Mouse (Mus musculus) embryonic facial prominence, embryonic 11.5 days (tissue): ENCODE data around the gene Tram2. TPM values are rescaled to one million over a fixed set of nuclear protein-coding genes. Genes with fewer than 3 reads are reported as not detected.

Experiments
- ATAC-seq: fragments of 200-750 bp; cut with Nextera tagmentation; replicated peaks from 2 replicates; pipeline ENCODE4 v1.8.0; 2017; ENCODE audit warnings: low read depth; ENCODE audit not compliant: insufficient number of reproducible peaks, low FRiP score, low TSS enrichment
- DNase-seq: peaks from one replicate; pipeline ENCODE4 v3.0.0-alpha.2; 2015; ENCODE audit warnings: low spot score
- H3K27ac ChIP-seq: fragments of 300-500 bp; sonication (generic); replicated peaks from 2 replicates; pipeline ENCODE4 v1.5.1; 2014; ENCODE audit warnings: mild to moderate bottlenecking, low read depth, low read length, control low read depth
- H3K27me3 ChIP-seq: fragments of 300-500 bp; sonication (generic); 2 replicates; pipeline ENCODE4 v1.6.1; 2014; ENCODE audit warnings: mild to moderate bottlenecking, low read length, moderate library complexity, mixed read lengths; ENCODE audit not compliant: control insufficient read depth, insufficient read depth
- H3K36me3 ChIP-seq: fragments of 300-500 bp; sonication (generic); replicated peaks from 2 replicates; pipeline ENCODE4 v1.6.1; 2014; ENCODE audit warnings: low read depth, mild to moderate bottlenecking, low read length, moderate library complexity, mixed read lengths; ENCODE audit not compliant: control insufficient read depth, insufficient read depth
- H3K4me1 ChIP-seq: fragments of 300-500 bp; sonication (generic); 2 replicates; pipeline ENCODE4 v1.6.1; 2014; ENCODE audit warnings: low read length, mixed read lengths; ENCODE audit not compliant: control insufficient read depth, insufficient read depth
- H3K4me2 ChIP-seq: fragments of 300-500 bp; sonication (generic); 2 replicates; pipeline ENCODE4 v1.6.1; 2014; ENCODE audit warnings: low read depth, mild to moderate bottlenecking, control low read depth, low read length, moderate library complexity
- H3K4me3 ChIP-seq: fragments of 300-500 bp; sonication (generic); 2 replicates; pipeline ENCODE4 v1.5.1; 2014; ENCODE audit warnings: low read depth, low read length, control low read depth
- H3K9ac ChIP-seq: fragments of 300-500 bp; sonication (generic); replicated peaks from 2 replicates; pipeline ENCODE4 v1.6.1; 2014; ENCODE audit warnings: mild to moderate bottlenecking, control low read depth, low read length
- H3K9me3 ChIP-seq: fragments of 300-500 bp; sonication (generic); replicated peaks from 2 replicates; pipeline ENCODE4 v1.6.1; 2016; ENCODE audit warnings: mild to moderate bottlenecking, low read length, inconsistent platforms, mixed read lengths; ENCODE audit not compliant: control insufficient read depth
- WGBS: fragments of 180-500 bp; shearing (Covaris S2); extraction: QIAGEN DNeasy Blood & Tissue Kit; methylation state at CpG from one replicate; pipeline ENCODE4 v1.1.7; 2014; 5-methylcytosine and 5-hydroxymethylcytosine counted together
- polyA plus RNA-seq: library from polyadenylated mRNA; unstranded; fragments of >200 nt; fragmentation: Nextera tagmentation; extraction: Ambion mirVana; gene quantifications from 2 replicates; pipeline ENCODE4 v1.2.1, GENCODE M21; 2014

Tram2 gene
- polyA plus RNA-seq, 1 experiment from 2014 or later, result 9.0 TPM

DNA sequence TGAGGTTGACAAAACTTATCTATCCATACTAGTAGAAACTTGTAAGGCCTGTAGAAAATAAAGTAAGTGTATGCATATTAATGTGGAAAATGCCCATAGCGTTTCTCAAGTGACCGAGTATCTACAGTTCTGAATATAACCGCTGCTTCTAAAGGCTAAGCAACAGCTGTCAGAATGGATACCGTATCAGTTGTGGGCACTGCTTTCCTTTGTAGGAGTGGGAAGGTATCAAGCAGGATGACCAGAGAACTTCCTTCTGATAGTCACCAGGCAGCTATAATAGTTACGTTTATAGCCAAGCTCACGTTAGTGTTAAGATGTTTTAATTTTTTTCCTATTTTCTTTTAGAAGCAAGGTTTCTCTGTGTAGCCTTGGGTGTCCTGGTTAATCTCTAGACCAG lies 105.6 kb downstream of the Tram2 start:
- no peak overlapping the region for H3K4me3 ChIP-seq
- no peaks in the 10 kb centered on the region for H3K9me3 ChIP-seq
- ATAC-seq, result no peak
- no peak overlapping the region for H3K9ac ChIP-seq
- no peaks in the 10 kb centered on the region for H3K27me3 ChIP-seq
- H3K27ac ChIP-seq, result no peak overlapping the region
- no peaks in the 10 kb centered on the region for H3K36me3 ChIP-seq
- 94% methylated on average over 6 of the region's 6 CpGs for WGBS
- no peak overlapping the region for H3K4me2 ChIP-seq
- no peak for DNase-seq
- no peaks in the 10 kb centered on the region for H3K4me1 ChIP-seq

DNA sequence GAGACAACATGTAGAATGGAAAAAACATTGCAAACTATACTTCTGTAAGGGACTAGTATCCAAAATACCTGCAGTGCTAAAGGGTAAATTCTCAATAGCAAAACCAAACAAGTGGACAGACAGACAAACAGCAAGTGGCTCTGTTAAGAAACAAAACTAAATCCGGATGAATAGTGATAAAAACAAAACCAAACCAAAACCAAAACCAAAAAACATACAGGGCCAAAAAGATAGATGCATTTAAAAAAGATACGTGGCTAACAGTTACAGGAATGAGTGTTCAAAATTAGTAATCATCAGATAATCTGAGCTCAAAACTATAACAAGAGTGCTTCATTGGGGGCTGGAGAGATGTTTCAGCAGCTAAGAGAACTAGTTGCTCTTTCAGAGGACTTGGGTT lies 109.4 kb downstream of the Tram2 start:
- 84% methylated on average over 2 of the region's 2 CpGs for WGBS
- no peak overlapping the region for H3K27ac ChIP-seq
- no peaks in the 10 kb centered on the region for H3K4me1 ChIP-seq
- DNase-seq (no peak), ATAC-seq (no peak)
- no peaks in the 10 kb centered on the region for H3K9me3 ChIP-seq
- no peaks in the 10 kb centered on the region for H3K27me3 ChIP-seq
- no peak overlapping the region for H3K4me3 ChIP-seq
- no peaks in the 10 kb centered on the region for H3K36me3 ChIP-seq
- no peak overlapping the region for H3K4me2 ChIP-seq
- no peak overlapping the region for H3K9ac ChIP-seq

DNA sequence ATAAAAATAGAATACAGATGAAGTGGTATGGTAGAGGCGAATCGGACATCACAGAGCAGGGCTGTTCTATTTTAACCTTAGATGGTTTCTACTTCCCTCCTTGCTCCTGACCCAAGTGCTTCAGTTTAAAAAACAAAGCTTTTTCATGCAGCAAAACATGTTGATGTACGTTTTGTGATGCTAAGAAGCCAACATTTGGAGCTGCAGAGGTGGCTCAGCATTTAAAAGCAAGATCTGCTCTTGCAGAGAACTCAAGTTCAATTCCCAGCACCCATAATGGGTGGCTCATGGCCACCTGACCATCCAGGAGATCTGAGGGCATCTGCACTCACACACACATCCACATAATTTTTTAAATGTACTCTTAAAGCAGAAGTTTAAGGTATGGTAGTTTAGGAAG lies 124.2 kb downstream of the Tram2 start:
- ATAC-seq, result no peak
- H3K4me1 ChIP-seq, result no peaks in the 10 kb centered on the region
- H3K27ac ChIP-seq, result no peak overlapping the region
- DNase-seq, result no peak
- no peak overlapping the region for H3K9ac ChIP-seq
- H3K4me2 ChIP-seq, result no peak overlapping the region
- no peak overlapping the region for H3K4me3 ChIP-seq
- H3K27me3 ChIP-seq, result no peaks in the 10 kb centered on the region
- no peaks in the 10 kb centered on the region for H3K9me3 ChIP-seq
- WGBS, result 75% methylated on average over 3 of the region's 3 CpGs
- H3K36me3 ChIP-seq, result no peaks in the 10 kb centered on the region

DNA sequence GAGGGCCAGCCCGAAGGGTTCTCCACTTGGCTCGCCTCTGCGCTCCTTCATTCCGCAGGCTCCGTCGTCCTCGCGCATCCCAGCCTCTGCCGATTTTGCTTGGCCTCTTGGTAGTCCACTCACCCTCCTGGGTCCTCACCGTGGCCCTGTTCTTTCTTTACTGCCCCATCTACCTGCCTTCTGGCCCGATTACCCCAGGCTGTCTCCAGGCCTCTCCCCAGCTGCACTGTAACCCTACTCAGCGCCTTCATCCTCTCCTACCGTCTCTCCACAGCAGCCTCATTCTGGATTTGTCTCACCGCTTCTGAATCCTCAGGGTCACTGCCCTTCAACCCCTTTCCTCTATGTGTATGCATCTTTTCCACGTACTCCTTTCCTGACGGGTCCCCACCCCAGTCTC lies 127.2 kb downstream of the Tram2 start:
- no peak overlapping the region for H3K27ac ChIP-seq
- DNase-seq (no peak), ATAC-seq (no peak; the same call in 1 of the 2 replicates)
- peak overlapping the region; percentile 47 for H3K4me2 ChIP-seq
- H3K4me1 ChIP-seq, result no peaks in the 10 kb centered on the region
- H3K9me3 ChIP-seq, result no peaks in the 10 kb centered on the region
- H3K27me3 ChIP-seq, result no peaks in the 10 kb centered on the region
- WGBS, result 2% methylated on average over 16 of the region's 16 CpGs
- H3K36me3 ChIP-seq, result no peaks in the 10 kb centered on the region
- H3K4me3 ChIP-seq, result peak overlapping the region; percentile 34
- H3K9ac ChIP-seq, result peak overlapping the region; percentile 52

DNA sequence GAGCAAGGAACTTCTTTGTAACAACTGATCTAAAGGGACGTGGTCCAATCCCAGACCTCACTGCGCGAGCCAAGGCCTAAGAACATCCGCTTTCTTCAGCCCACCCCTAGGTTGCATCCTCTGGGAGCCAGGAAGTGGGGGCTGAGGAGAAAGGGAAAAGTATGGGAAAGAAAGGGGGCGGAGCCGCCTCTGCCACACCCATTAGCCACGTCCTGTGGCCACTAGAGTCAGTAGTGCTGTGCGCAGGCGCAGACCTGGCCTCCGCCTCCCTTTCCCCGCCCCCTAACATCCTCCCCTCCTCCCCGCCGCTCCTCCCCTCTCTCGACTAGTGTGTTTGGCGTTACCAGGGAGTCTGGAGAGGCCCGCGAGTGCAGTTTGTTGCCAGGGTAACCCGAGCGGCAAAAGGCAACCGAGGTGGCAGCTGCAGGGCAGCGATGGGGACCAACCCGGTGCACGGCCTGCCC lies 127.7 kb downstream of the Tram2 start, which contains the start of gene Efhc1:
Gene Efhc1, plus strand, starts transcription at position 327 of the 464 bp plus-strand sequence.
- ATAC-seq (peak; percentile 98), DNase-seq (peak; percentile 97)
- H3K4me2 ChIP-seq, result peak within 1 kb of the TSS; percentile 47
- H3K4me3 ChIP-seq, result peak within 1 kb of the TSS; percentile 34
- H3K4me1 ChIP-seq, result no peaks in the 10 kb centered on the region
- under 1% methylated on average over 23 of the region's 23 CpGs for WGBS
- H3K36me3 ChIP-seq, result no peaks in the 10 kb centered on the region
- no peaks in the 10 kb centered on the region for H3K27me3 ChIP-seq
- H3K9ac ChIP-seq, result peak within 1 kb of the TSS; percentile 52
- H3K9me3 ChIP-seq, result no peaks in the 10 kb centered on the region
- no peak within 1 kb of the TSS for H3K27ac ChIP-seq

Other genes with a start within 250 kb of the Tram2 start
- gene Paqr8, start 188.6 kb downstream of the Tram2 start, polyA plus RNA-seq, result 5.7 and 6.6 TPM in 2 replicates
- gene Efhc1, start 127.6 kb downstream of the Tram2 start, polyA plus RNA-seq, result 2.7 and 2.8 TPM in 2 replicates
- 9.3 and 11.8 TPM in 2 replicates for gene Tmem14a, start 139.3 kb upstream of the Tram2 start, polyA plus RNA-seq
- gene Gsta3, start 161.4 kb upstream of the Tram2 start, polyA plus RNA-seq, result 0.75 TPM in 1 of 2 replicates, not detected in the other